Comparison of ENCODE assay signal across 10 mouse cellular contexts in the genomic region with DNA sequence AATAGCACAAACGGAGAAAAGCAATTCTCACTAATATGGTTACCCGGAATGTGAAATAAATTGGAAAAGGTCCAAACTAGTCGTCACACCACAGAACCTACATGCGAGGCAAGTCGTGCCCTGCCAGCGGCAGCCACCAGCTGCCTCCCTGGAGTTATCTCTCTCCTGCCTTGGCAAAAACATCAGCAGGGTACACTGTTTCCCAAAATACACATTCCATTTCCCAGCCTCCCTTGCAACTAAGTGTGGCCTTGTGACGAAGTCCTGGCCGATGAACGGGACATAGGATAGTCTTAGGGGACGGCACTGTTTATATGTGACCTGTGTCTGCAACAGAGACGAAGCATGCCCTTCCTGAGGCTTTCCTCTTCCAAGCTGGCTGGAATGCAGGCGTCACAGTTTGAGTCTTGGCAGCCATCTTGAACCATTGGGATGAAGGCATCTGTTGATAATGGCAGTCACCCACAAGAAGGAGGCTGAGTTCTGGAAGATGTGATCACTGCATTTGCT.
DNase-seq lines count a peak whose midpoint lies in the region; ATAC-seq and TF ChIP-seq lines count a peak whose summit lies in the region.
"Had no signal": no experiment of that assay in that cellular context is flagged by ENCODE, and none has a peak within 500 bp of the region (broad histone marks: within the 10 kb centered on the region; RNA-seq: fewer than 3 reads in every experiment).

No protein-coding gene starts in this region.

- no peaks in the 10 kb centered on the region for H3K27me3 ChIP-seq in embryonic facial prominence, embryonic 14.5 days (replicated peaks; ENCODE audit: control insufficient read depth, insufficient read depth, low read length)
- peaks cover 14% of the 10 kb centered on the region for H3K27me3 ChIP-seq in embryonic facial prominence, embryonic 10.5 days (replicated peaks; ENCODE audit: low read depth, poor library complexity, severe bottlenecking)
- H3K27me3 ChIP-seq: embryonic facial prominence, embryonic 15.5 days had no signal

- no peak for ATAC-seq in embryonic facial prominence, embryonic 14.5 days (ENCODE audit: low read depth)

- peaks cover 4% of the 10 kb centered on the region; the same call in 1 of the 2 replicates for H3K9me3 ChIP-seq in embryonic facial prominence, embryonic 14.5 days (ENCODE audit: control insufficient read depth, low read length)
- H3K9me3 ChIP-seq in embryonic facial prominence, embryonic 10.5 days: no peaks in the 10 kb centered on the region
- H3K9me3 ChIP-seq: embryonic facial prominence, embryonic 15.5 days had no signal

- intact Hi-C loops in left cerebral cortex, postnatal 4 days (cut with DNase I): no loop called here
- intact Hi-C loops in left cerebral cortex, postnatal 25 days (cut with DNase I): no loop called here

- no peak overlapping the region for H3K4me2 ChIP-seq in embryonic facial prominence, embryonic 14.5 days (ENCODE audit: low read depth, low read length)
- H3K4me2 ChIP-seq: embryonic facial prominence, embryonic 15.5 days had no signal

- no peak overlapping the region for H3K4me3 ChIP-seq in embryonic facial prominence, embryonic 14.5 days (ENCODE audit: low read depth, low read length)
- H3K4me3 ChIP-seq in embryonic facial prominence, embryonic 10.5 days: no peak overlapping the region
- no peak overlapping the region for H3K4me3 ChIP-seq in layer of hippocampus, adult 2 months
- H3K4me3 ChIP-seq: embryonic facial prominence, embryonic 15.5 days had no signal

- no peaks in the 10 kb centered on the region for H3K36me3 ChIP-seq in embryonic facial prominence, embryonic 14.5 days (ENCODE audit: control insufficient read depth, insufficient read depth, low read length)
- no peaks in the 10 kb centered on the region for H3K36me3 ChIP-seq in embryonic facial prominence, embryonic 10.5 days (replicated peaks)
- H3K36me3 ChIP-seq: embryonic facial prominence, embryonic 15.5 days had no signal

- no peak overlapping the region for H3K9ac ChIP-seq in embryonic facial prominence, embryonic 14.5 days (ENCODE audit: low read depth, low read length)
- H3K9ac ChIP-seq: embryonic facial prominence, embryonic 15.5 days had no signal

- peaks cover 4% of the 10 kb centered on the region; the same call in 1 of the 2 replicates for H3K4me1 ChIP-seq in embryonic facial prominence, embryonic 14.5 days (ENCODE audit: control insufficient read depth, insufficient read depth, low read length)
- peaks cover 11% of the 10 kb centered on the region for H3K4me1 ChIP-seq in embryonic facial prominence, embryonic 10.5 days

- DNase-seq in embryonic facial prominence, embryonic 14.5 days (ENCODE audit: low spot score): peak; percentile 26
- DNase-seq in embryonic facial prominence, embryonic 10.5 days (ENCODE audit: low spot score): no peak
- DNase-seq in left cerebral cortex, postnatal 4 days: peak; percentile 84
- no peak for DNase-seq in left cerebral cortex, postnatal 25 days (ENCODE audit: low spot score in 2 of 2)
- peak; percentile 71 to 76 for DNase-seq in cerebellum, postnatal 25 days
- DNase-seq in heart, postnatal 4 days: peak; percentile 39
- no peak for DNase-seq in layer of hippocampus, adult 2 months (ENCODE audit: low spot score in 2 of 2)
- DNase-seq in embryo, embryonic 10.5 days (ENCODE audit: low spot score): no peak
- DNase-seq: kidney, adult 9 months had no signal

- WGBS in embryonic facial prominence, embryonic 14.5 days: 73% methylated on average over 12 of the region's 12 CpGs
- 88% methylated on average over 12 of the region's 12 CpGs for WGBS in embryonic facial prominence, embryonic 10.5 days

- no peak overlapping the region for H3K27ac ChIP-seq in embryonic facial prominence, embryonic 14.5 days (replicated peaks; ENCODE audit: low read depth, low read length)
- H3K27ac ChIP-seq in embryonic facial prominence, embryonic 10.5 days (replicated peaks): no peak overlapping the region
- H3K27ac ChIP-seq in layer of hippocampus, adult 2 months: no peak overlapping the region; the same call in 1 of the 2 replicates
- H3K27ac ChIP-seq: embryonic facial prominence, embryonic 15.5 days had no signal

- TF ChIP-seq CTCF in layer of hippocampus, adult 2 months (conservative IDR thresholded peaks at IDR 0.05): no peak

Comparison
In these comparisons a context has a peak if more than half of its experiments do, and no peak if none do; other contexts are left out.
1. DNase-seq: peak in embryonic facial prominence, embryonic 14.5 days (single experiment), left cerebral cortex, postnatal 4 days (single experiment), cerebellum, postnatal 25 days (2 of 2) and heart, postnatal 4 days (single experiment); none in embryonic facial prominence, embryonic 10.5 days (single experiment), left cerebral cortex, postnatal 25 days (0 of 2), layer of hippocampus, adult 2 months (0 of 2) and embryo, embryonic 10.5 days (single experiment).